Mouse (Mus musculus) right cerebral cortex, postnatal 10 days (tissue): ENCODE results near the gene Kalrn.

Experiments used
- DNase-seq, 2 experiments: peaks; one replicate each; pipeline ENCODE4 v3.0.0; 2021; ENCODE audit warnings: low spot score in 2 of 2

The Kalrn gene

GRCm38 (mm10) chr16:34504250-34504649 lies 69.1 kb downstream of the Kalrn start:
- DNase-seq, result peak in 1 of 2 experiments; percentile 29

GRCm38 (mm10) chr16:34502110-34502509 lies 71.2 kb downstream of the Kalrn start:
- peak in 1 of 2 experiments; percentile 7 for DNase-seq

- peak in 1 of 2 experiments; percentile 14 for DNase-seq
Measured at GRCm38 (mm10) chr16:34494741-34495140, 78.6 kb downstream of the Kalrn start.

- DNase-seq, result peak in 1 of 2 experiments; percentile 16
Measured at GRCm38 (mm10) chr16:34493914-34494313, 79.4 kb downstream of the Kalrn start.

- peak in 1 of 2 experiments; percentile 22 for DNase-seq
Measured at GRCm38 (mm10) chr16:34491225-34491624, 82.1 kb downstream of the Kalrn start.

- DNase-seq, result peak in 1 of 2 experiments; percentile 25
Measured at GRCm38 (mm10) chr16:34490506-34490905, 82.8 kb downstream of the Kalrn start.

GRCm38 (mm10) chr16:34489805-34490325 lies 83.5 kb downstream of the Kalrn start:
- DNase-seq, result peak in 1 of 2 experiments; percentile 21

GRCm38 (mm10) chr16:34487823-34488222 lies 85.5 kb downstream of the Kalrn start:
- peak in 1 of 2 experiments; percentile 13 for DNase-seq

GRCm38 (mm10) chr16:34487268-34487667 lies 86.1 kb downstream of the Kalrn start:
- peak in 1 of 2 experiments; percentile 7 for DNase-seq

GRCm38 (mm10) chr16:34485483-34485882 lies 87.8 kb downstream of the Kalrn start:
- DNase-seq, result peak; percentile 46 to 56

GRCm38 (mm10) chr16:34484921-34485320 lies 88.4 kb downstream of the Kalrn start:
- peak in 1 of 2 experiments; percentile 10 for DNase-seq

GRCm38 (mm10) chr16:34484213-34484612 lies 89.1 kb downstream of the Kalrn start:
- DNase-seq, result no peak

- peak in 1 of 2 experiments; percentile 15 for DNase-seq
Measured at GRCm38 (mm10) chr16:34483716-34484115, 89.6 kb downstream of the Kalrn start.

- no peak for DNase-seq
Measured at GRCm38 (mm10) chr16:34474741-34475140, 98.6 kb downstream of the Kalrn start.

- peak; percentile 67 to 81 for DNase-seq
Measured at GRCm38 (mm10) chr16:34473891-34474290, 99.4 kb downstream of the Kalrn start.

- no peak for DNase-seq
Measured at GRCm38 (mm10) chr16:34471441-34471840, 101.9 kb downstream of the Kalrn start.

- peak; percentile 53 to 62 for DNase-seq
Measured at GRCm38 (mm10) chr16:34470343-34470742, 103.0 kb downstream of the Kalrn start.

- DNase-seq, result peak; percentile 82 to 89
Measured at GRCm38 (mm10) chr16:34469277-34469868, 104.0 kb downstream of the Kalrn start.

GRCm38 (mm10) chr16:34466649-34467048 lies 106.7 kb downstream of the Kalrn start:
- DNase-seq, result no peak

- DNase-seq, result peak; percentile 59 to 63
Measured at GRCm38 (mm10) chr16:34456314-34456713, 117.0 kb downstream of the Kalrn start.

- no peak for DNase-seq
Measured at GRCm38 (mm10) chr16:34445666-34446065, 127.7 kb downstream of the Kalrn start.

GRCm38 (mm10) chr16:34441704-34442103 lies 131.6 kb downstream of the Kalrn start:
- no peak for DNase-seq

- DNase-seq, result peak; percentile 72 to 78
Measured at GRCm38 (mm10) chr16:34440994-34441414, 132.3 kb downstream of the Kalrn start.
